Mouse (Mus musculus): ENCODE measurements around the gene Slamf7.
A peak's percentile ranks its signal among the peaks of the same experiment; 100 is the strongest.
"Not testable (repeated sequence)": the region's sequence is repeated elsewhere in the genome, so short reads cannot be mapped to it uniquely, and the experiment has no call there.

Slamf7 gene

DNA sequence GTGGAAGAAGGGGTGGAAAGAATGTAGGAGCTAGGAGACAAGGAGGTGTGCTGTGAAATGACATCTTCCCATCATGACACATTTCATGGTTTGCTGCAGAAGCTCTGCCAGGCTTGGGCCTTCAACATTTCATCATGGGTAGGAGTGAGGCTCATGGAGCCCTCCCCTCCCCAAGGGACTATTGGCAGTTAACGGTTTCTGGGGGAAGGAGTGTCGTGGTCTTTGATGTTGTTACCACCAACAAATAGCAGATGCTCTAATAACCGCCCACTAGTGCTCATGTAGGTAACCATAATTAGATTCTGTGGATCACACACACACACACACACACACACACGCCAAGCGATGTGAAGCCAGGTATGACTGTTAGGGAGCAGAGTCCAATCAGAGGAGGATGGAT is at the start of gene Slamf7:
Slamf7 (minus strand) TSS at position 302 of the 400 bp plus-strand sequence.
- DNase-seq (ENCODE audit: low spot score in 2 of 2) = no peak

DNA sequence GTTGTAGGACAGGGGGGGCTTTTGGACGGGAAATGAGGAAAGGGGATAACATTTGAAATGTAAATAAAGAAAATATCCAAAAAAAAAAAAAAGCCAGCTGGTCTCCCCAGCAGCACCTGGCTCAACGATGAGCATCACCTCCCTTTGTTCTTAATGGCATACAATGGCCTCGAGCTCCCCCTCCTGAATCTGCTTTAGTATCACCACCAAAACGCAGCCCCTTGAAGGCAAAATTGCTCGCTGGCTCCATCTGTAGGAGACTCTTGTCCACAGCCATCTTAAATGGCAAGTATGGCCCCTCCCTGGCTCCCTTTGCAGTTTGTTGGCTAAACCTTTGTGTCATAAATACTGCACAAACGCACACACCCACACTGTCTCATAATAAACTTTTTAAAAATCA is 46.1 kb upstream of the Slamf7 start:
- peak in 1 of 2 experiments; percentile 25 for DNase-seq (ENCODE audit: low spot score in 2 of 2)

DNA sequence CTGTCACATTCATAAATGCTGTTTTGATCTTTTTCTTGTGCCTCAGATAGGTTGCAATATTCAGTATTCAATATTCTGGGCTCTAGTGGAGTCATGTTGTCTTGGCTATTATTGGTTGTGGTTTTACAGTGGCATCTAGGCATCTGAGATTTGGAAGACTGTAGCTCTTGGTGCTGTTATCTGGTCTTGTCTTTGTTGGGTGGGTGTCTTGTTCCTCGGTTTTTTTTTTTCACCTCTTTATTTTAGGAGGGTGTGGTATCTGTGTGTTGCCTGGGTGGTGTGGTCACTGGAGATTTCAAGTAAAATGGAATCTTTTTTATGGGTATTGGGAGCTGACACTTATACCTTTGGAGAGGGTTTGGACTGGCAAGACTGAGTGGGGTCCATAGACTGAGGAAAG is 41.1 kb upstream of the Slamf7 start:
- no peak for DNase-seq (ENCODE audit: low spot score in 2 of 2)

DNA sequence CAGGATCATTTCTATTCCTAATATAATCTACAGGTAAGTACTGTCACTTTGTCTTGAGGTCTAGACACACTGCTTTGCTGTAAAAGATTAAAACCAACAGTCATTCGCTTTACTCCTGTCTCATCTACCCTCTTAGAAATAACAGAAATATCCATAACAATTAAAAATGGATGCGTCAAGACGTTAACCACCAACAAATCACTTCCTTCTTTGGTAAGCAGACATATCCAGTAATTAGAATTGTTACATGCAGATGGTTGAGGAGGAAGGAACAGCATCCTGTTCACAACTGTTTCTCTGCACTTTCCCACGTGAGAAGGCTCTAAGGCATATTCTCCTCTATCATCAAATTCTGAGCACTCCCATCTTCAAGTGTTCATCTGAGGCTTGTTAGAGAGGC is 34.5 kb upstream of the Slamf7 start:
- no peak for DNase-seq (ENCODE audit: low spot score in 2 of 2)

DNA sequence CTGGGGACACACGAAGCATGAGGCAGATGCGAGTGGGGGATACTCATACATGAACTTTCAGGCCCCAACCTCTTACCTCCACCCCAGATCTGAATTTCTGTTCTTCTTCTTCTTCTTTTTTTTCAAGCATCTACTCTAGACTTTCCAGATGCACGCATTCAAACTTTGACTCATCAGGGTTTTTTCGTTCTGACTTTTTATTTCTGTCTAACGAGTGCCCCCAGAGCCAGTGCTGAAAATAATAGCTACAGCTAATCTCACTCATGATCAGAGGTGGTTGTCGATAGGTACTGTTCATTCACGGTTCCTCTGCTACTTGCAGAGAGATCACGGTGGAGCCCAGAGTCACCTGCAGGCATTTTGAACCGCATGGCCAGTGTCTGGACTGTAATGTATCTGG is 32.1 kb upstream of the Slamf7 start:
- DNase-seq (ENCODE audit: low spot score in 2 of 2) = no peak

DNA sequence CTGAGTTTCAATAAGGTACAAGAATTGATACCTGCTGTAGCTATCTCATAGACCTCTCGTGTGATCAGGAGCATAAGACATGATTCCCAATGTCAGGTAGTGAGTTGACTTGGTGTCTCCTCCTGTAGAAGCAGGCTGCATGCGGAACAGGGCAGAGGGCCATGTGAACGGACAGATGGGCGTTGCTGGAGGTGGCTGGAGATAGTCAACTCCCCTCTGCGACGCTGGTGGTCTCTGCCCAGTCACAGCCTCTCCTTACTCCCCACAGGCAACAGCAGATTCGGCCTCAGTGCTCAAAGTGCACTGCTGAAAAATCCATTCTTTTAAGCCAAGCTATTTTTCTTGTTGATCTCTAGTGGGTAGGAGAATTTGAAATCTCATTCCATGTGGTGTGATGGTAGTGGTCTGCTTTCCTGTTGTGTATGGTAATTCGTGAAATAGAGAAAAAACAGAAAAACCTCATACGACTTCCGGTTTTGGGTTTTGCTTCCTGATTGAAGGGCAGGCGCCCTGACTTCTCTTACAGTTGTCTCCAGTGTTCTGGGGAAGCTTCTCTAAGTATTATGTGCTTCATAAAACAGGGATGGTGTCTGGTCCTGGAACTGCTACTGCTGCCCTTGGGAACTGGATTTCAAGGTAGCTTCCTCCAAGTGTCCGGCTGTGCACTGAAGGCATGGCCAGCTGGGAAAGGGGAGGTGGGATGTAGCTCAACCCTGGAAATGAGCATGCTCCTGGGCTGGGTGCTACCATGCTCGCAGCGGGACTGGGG is 28.9 kb upstream of the Slamf7 start, which contains the start of gene Cd48:
Cd48 (plus strand) TSS at position 479 of the 769 bp plus-strand sequence.
- no peak for DNase-seq (ENCODE audit: low spot score in 2 of 2)

DNA sequence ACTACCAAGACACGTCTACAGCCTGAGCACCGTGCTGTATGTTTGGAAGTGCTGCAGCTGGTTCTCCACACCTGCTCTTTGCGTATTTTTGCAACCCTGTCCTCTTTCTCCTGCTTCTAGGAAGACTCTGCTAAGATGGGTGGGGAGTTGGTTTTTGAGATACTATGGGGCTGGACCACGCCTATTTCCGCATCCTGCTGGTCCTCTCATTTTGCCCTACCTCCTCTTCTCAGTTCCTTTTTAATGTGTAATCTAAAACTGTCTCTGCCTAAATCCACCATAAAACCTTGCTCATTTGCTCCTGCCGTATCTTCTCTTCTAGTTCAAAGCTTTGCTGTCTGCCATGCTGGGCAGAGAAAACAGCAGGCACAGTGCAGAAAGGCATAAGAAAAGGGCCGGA is 28.2 kb upstream of the Slamf7 start:
- no peak for DNase-seq (ENCODE audit: low spot score in 2 of 2)

DNA sequence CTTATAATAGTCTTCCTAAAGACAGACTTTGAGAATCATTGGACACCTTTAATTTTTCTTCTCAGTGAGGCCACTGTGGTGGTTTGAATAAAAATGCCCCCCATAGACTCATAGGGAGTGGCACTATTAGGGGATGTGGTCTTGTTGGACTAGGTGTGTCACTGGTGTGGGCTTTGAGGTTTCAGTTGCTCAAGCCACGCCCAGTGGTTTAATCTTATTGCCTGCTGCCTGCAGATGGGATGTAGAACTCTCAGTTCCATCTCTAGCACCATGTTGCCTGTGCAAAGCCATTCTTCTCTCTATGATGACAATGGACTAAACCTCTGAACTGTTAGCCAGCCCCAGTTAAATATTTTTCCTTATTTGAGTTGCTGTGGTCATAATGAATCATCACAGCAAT is 24.9 kb upstream of the Slamf7 start:
- DNase-seq (ENCODE audit: low spot score in 2 of 2) = no peak

DNA sequence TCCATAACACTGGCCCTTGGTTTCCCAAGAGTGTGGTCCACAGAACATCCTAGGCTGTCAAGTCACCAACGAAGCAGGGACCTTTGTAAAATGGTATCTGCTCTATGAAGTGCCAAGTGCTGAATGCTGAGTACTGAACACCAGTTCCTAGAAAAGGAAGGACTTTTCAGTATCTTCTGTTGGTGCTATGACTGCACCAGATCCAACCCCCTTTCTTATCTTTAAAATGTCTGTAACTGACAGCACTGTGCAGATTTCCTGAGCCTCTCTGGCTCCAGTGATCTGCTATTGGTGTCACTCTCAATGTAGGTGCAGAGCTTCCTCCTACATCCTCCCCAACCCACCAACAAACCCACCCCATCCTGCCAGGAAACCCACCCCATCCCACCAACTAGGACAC is 21.6 kb upstream of the Slamf7 start:
- DNase-seq (ENCODE audit: low spot score in 2 of 2) = no peak

DNA sequence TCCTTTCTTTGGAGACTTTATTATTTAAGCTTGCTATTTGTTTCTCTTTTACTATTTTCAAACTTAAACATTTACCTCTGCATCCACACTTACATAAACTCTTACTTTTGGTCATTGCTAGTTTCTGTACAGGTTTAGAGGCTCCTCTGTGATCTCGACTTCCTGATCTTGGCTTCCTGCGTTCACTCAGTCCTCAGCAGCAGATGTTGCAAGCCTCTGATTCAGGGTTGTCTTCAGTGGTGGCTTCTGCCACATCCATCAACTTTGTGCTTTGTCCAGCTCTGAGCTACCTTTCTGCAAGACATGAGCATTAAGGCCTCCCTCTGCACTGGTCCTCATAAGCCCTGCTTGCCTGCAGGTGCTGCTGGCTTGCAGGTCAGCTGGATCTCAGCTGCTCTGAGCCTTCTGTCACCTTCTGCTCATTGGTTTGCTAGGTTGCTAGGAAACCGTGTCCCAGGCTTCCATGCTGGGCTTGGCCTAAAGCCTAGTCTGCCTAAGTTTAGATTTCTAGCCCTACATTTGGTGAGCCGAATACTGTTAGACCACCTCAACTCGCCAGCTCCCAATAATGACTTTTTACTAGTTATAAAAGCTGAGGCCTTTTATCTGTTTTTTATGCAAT is 20.1 kb upstream of the Slamf7 start:
- peak; percentile 9 to 45 for DNase-seq (ENCODE audit: low spot score in 2 of 2)

DNA sequence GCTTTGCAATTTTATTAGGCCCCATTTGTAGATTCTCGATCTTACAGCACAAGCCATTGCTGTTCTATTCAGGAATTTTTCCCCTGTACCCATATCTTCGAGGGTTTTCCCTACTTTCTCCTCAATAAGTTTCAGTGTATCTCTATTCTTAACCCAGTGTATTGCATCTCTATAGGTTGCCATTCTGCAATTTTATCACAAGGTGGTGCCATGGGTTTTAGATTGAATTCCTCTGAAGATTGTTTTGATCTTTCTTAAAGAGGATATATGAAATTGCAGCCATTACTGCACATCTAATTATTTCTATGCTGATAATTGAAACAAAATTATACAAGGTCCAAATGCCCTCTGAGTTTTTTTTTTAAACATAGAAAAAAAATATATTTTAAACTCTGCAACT is 19.6 kb upstream of the Slamf7 start:
- DNase-seq (ENCODE audit: low spot score in 2 of 2) = not testable (repeated sequence)

DNA sequence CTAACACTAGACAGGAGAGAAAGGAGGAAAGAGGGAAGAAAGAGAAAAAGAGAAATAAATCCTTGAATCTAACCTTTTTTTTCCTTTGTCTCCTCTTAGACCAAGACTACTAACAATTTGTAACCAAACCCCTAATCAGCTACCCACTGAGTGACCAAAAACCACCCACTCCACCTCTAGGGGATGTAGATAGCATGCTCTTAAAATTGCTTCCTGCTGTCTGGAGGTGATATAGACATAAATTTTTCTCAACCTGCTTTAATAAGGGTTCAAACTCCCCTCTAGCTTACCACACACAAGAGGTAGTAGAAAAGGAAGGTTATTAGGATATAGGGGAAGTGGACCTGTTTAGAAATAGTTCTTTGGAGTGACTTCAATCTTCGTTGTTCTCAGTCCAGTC is 14.3 kb upstream of the Slamf7 start:
- DNase-seq (ENCODE audit: low spot score in 2 of 2) = no peak

DNA sequence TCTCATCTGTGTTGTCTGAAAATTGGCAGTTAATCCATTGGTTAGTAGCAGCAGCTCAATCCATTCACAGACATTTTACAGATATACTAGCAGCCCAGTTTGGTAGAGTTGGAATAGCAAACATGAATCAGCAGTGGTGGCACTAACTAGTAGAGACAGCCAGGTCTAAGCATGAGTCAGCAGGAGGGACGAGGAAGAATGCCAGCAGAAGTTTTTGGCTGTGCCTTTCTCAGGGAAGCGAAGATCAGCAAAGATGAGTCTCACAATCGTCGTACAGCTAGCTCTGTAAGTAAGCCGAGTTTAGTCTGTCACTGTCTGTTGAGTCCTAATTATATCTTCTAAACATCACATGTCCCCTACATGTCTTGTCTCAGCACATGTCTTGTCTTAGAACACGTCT is 13.5 kb upstream of the Slamf7 start:
- peak in 1 of 2 experiments; percentile 45 for DNase-seq (ENCODE audit: low spot score in 2 of 2)

DNA sequence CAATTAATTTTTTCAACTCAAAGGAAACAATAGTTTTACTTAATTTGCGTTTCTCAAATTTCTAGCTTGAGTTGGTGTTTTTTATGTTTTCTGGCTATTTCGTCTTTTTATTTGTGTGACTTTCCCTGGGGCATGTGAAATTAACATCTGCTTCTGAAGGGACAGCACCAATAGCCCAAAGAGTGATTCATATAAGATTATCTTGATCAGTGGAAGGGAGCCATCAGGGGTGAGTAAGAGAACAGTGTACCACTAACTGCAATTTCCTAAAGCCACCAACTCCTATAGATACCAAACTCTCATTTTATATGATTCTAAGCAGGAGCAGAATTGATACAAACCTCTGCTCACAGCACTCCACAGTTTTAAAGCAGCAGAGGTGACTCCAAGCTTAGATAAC is 10.9 kb upstream of the Slamf7 start:
- no peak for DNase-seq (ENCODE audit: low spot score in 2 of 2)

DNA sequence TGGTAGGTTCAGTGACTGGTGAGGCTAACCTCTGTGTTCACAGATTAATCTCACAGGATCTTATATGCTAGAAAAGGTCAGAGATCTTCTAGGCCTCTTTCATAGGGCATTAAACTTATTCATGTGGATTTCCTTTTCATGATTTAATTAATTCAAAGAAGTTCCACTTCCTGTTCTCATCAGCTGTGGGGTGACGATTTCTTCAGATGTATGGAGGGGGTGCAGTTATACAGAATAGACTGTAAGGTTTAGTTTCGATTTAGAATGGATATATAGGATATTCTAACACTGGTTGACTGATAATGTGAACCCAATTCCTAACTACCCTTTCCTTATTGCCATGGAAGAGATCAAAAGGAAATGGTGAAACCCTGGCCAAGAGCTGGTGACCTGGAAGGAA is 8.6 kb upstream of the Slamf7 start:
- no peak for DNase-seq (ENCODE audit: low spot score in 2 of 2)

DNA sequence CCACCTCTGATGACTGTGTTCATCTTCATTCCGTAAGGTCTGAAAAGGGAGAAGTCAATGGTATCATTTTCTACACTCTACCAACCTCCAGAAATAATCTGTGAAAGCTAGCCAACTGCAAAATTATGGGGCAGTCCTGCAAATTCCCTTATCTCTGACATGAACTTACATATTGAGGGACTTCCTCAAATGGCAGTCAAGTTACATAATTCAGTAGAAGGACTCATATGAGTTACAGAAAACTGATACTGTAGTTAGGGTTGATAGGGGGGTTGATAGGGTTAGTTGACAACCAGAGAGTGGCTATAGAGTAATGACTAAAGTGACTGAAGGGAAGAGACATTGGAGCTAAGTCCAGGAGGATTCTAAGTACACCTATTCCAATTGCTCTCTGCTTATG is 7.6 kb upstream of the Slamf7 start:
- no peak for DNase-seq (ENCODE audit: low spot score in 2 of 2)

DNA sequence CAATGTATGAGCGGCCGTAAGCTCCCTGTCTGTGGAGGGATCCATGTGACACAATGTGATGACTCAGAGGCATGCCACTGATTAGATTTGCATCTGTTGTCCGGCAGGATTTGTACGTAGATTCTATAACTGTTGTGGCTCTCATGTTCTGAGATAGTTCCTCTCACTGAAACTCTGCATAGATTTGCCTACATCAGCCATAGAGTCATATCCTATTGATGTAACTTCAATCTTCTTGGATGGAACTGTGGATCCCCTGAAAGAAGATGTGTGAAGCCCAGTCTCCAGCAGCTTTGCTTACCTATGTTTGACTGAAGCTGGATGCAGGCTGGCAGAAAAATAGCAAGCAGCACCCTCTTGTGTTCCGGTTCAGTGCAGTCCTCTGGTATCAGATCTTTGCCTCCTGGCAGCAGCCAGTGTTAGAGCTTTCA is 5.7 kb upstream of the Slamf7 start:
- peak in 1 of 2 experiments; percentile 59 for DNase-seq (ENCODE audit: low spot score in 2 of 2)

DNA sequence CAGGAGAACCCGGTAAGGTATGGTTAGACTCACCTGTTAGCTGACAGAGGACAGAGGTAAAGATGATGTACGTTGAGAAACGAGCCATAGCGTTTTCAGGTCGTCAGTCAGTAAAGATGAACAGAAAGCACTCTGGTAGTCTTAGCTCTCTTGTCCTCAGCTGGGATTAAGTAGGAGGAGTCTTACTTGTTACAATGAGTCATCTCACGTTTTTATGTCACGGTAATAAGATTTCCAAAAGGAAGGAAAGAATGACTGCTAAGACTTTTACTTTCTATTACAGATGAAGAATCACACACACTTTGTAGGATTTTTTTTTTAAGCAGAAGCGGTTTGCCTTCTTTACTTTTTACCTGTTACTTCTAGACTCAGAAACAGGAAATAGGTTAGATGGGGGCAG is 4.0 kb downstream of the Slamf7 start:
- DNase-seq (ENCODE audit: low spot score in 2 of 2) = no peak

DNA sequence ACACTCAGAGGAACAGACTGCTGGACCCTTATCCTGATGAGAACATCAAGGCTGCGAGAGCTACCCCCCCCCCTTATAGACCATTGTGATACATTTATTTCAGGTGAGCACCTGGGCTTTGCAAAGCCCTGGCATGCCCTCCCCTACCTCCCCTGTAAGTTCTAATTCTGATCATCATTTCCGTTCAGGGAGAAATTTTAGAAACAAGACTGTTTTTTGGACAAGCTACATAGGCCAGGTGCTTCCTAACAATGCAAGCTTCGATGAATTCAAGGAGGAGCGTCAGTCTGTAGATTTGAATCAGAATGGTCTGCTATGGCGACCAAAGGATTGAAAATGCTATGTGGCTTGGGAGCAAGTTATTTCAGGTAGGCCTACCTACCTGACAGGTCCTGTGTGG is 5.1 kb downstream of the Slamf7 start:
- DNase-seq (ENCODE audit: low spot score in 2 of 2) = no peak

DNA sequence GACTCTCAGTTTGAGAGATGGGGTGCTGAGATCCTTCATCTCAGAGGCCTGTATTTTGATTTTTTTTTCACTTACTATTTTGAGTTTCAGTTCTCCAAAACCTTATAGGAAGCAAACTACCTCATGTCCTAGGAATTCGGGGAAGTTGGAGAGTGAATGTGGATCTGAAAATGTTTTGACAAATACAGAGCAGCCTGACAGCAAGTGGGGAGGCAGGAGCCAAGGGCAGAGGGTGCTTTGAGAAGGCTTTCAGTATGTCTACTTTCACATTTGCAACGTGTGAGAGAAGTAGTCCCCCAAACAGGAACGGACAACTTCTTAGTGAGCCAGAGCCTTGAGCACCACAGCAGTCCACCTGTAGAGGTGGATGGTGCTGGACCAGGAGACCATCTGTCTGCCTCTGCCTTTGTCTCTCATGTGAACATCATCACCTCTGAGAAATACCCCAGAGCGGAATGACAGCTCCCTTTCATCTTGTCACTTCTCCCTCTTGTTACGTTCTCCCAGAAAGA is 6.3 kb downstream of the Slamf7 start:
- no peak for DNase-seq (ENCODE audit: low spot score in 2 of 2)

DNA sequence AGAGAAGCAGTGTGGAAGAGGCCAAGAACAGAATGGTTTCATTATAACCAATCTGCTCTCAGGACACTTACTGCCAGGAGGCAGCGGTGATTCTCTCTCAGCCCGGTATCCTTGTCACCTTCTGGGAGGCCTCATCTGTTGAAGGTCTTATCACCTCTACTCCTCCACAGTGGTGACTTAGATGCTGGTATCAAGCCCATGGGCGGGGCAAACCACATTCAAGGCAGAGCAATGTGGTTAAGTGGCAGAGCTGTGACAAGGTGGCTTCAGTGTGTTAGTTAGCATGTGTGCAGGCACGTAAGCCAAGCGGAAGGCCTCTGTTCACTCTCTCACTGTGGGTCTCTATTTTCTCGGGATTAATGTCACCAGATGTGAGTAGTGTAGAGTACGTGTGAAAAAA is 9.2 kb downstream of the Slamf7 start:
- DNase-seq (ENCODE audit: low spot score in 2 of 2) = no peak

DNA sequence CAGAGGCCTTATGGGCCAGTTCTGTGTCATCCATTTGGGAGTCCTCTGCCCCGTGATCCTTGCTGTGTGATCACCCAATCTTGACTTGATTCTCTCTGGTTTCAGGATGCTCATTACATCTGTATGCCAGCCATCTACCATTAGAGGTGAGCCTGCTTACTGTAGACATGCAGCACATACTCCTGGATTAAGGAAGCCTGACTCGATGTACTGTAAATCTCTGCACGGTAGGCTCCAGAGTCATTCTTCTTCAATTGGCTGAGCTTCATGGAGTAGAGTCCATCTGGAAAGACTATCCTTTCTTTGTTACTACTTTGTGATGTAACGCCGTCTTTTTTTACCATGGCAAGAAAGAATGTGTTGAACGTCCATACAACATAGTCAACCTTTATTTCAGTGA is 12.0 kb downstream of the Slamf7 start:
- DNase-seq (ENCODE audit: low spot score in 2 of 2) = no peak

DNA sequence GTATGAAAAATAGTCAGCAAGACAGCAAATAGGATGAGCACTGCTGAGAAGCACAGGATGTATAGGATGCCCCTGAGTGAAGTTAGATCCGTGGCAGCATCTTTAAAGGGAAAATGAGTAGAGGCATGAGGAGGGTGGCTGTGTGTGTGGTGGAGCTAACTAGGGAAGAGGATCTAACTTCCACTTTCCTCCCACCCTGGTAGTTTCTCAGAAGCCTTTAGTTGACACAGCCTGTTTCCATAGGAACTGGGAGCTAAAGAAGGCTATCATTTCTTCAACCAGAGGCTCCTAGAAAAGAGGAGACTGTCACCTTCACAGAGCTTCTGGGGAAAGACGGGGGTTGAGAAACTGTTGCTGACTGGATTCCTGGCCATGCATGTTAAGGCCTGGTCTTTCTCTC is 14.1 kb downstream of the Slamf7 start:
- no peak for DNase-seq (ENCODE audit: low spot score in 2 of 2)
